Mouse (Mus musculus): ENCODE results near the gene Rorb. TPM values are rescaled to one million over a fixed set of nuclear protein-coding genes. Genes with fewer than 3 reads are reported as not detected.
A peak's percentile ranks its signal among the peaks of the same experiment; 100 is the strongest.

The Rorb gene
- polyA plus RNA-seq, 1 experiment from 2014 or later, result 8.8 TPM

- H3K4me3 ChIP-seq (replicated peaks), result no peak overlapping the region
- H3K27me3 ChIP-seq, result no peaks in the 10 kb centered on the region
- H3K27ac ChIP-seq, result no peak overlapping the region
- H3K9ac ChIP-seq (replicated peaks), result no peak overlapping the region
- H3K9me3 ChIP-seq, result no peaks in the 10 kb centered on the region
- no peak overlapping the region for H3K4me2 ChIP-seq (replicated peaks)
- no peaks in the 10 kb centered on the region for H3K4me1 ChIP-seq (replicated peaks)
- WGBS, result 60% methylated on average over 3 of the region's 3 CpGs
- H3K36me3 ChIP-seq, result no peaks in the 10 kb centered on the region
- ATAC-seq, result no peak
Measured at GRCm38 (mm10) chr19:18909641-18910040, 201.4 kb downstream of the Rorb start.

- no peaks in the 10 kb centered on the region for H3K9me3 ChIP-seq
- WGBS, result 80% methylated on average over 3 of the region's 3 CpGs
- H3K4me1 ChIP-seq (replicated peaks), result no peaks in the 10 kb centered on the region
- H3K4me2 ChIP-seq (replicated peaks), result no peak overlapping the region
- no peak for ATAC-seq
- no peak overlapping the region for H3K27ac ChIP-seq
- H3K27me3 ChIP-seq, result no peaks in the 10 kb centered on the region
- no peak overlapping the region for H3K4me3 ChIP-seq (replicated peaks)
- no peak overlapping the region for H3K9ac ChIP-seq (replicated peaks)
- H3K36me3 ChIP-seq, result no peaks in the 10 kb centered on the region
Measured at GRCm38 (mm10) chr19:18905511-18905910, 205.5 kb downstream of the Rorb start.

- Histone ChIP-seq H3K9me3 (no peaks in the 10 kb centered on the region), H3K27ac (no peak overlapping the region), H3K4me2 (replicated peaks) (no peak overlapping the region), H3K9ac (replicated peaks) (no peak overlapping the region), H3K36me3 (no peaks in the 10 kb centered on the region), H3K4me3 (replicated peaks) (no peak overlapping the region), H3K27me3 (no peaks in the 10 kb centered on the region), H3K4me1 (replicated peaks) (no peaks in the 10 kb centered on the region; the same call in 1 of the 2 replicates)
- ATAC-seq, result no peak
- WGBS, result 76% methylated on average over 6 of the region's 6 CpGs
Measured at GRCm38 (mm10) chr19:18902694-18903067, 208.3 kb downstream of the Rorb start.

GRCm38 (mm10) chr19:18902041-18902693, 208.8 kb downstream of the Rorb start:
- H3K4me3 ChIP-seq (replicated peaks), result no peak overlapping the region
- WGBS, result 67% methylated on average over 15 of the region's 15 CpGs
- no peaks in the 10 kb centered on the region for H3K36me3 ChIP-seq
- H3K4me2 ChIP-seq (replicated peaks), result no peak overlapping the region
- H3K9ac ChIP-seq (replicated peaks), result no peak overlapping the region
- H3K4me1 ChIP-seq (replicated peaks), result no peaks in the 10 kb centered on the region; the same call in 1 of the 2 replicates
- H3K9me3 ChIP-seq, result no peaks in the 10 kb centered on the region
- ATAC-seq, result no peak
- H3K27ac ChIP-seq, result no peak overlapping the region
- no peaks in the 10 kb centered on the region for H3K27me3 ChIP-seq

- no peaks in the 10 kb centered on the region for H3K36me3 ChIP-seq
- no peak overlapping the region for H3K27ac ChIP-seq
- H3K4me2 ChIP-seq (replicated peaks), result no peak overlapping the region
- no peaks in the 10 kb centered on the region for H3K27me3 ChIP-seq
- H3K9ac ChIP-seq (replicated peaks), result no peak overlapping the region
- H3K9me3 ChIP-seq, result no peaks in the 10 kb centered on the region
- no peak for ATAC-seq
- H3K4me3 ChIP-seq (replicated peaks), result no peak overlapping the region
- H3K4me1 ChIP-seq (replicated peaks), result peaks cover 3% of the 10 kb centered on the region; the same call in 1 of the 2 replicates
Measured at GRCm38 (mm10) chr19:18898238-18898637, 212.8 kb downstream of the Rorb start.

- Histone ChIP-seq H3K4me2 (replicated peaks) (no peak overlapping the region), H3K4me1 (replicated peaks) (peaks cover 28% of the 10 kb centered on the region), H3K36me3 (no peaks in the 10 kb centered on the region), H3K27me3 (no peaks in the 10 kb centered on the region), H3K9ac (replicated peaks) (no peak overlapping the region), H3K4me3 (replicated peaks) (no peak overlapping the region), H3K27ac (peak overlapping the region; percentile 84), H3K9me3 (no peaks in the 10 kb centered on the region)
- WGBS, result 79% methylated on average over 4 of the region's 4 CpGs
- peak; percentile 44 for ATAC-seq
Measured at GRCm38 (mm10) chr19:18890216-18890615, 220.8 kb downstream of the Rorb start.

GRCm38 (mm10) chr19:18889632-18890031, 221.4 kb downstream of the Rorb start:
- Histone ChIP-seq H3K27me3 (no peaks in the 10 kb centered on the region), H3K27ac (peak overlapping the region; percentile 84), H3K9me3 (no peaks in the 10 kb centered on the region), H3K9ac (replicated peaks) (peak overlapping the region; percentile 37), H3K4me2 (replicated peaks) (peak overlapping the region; percentile 55), H3K4me3 (replicated peaks) (peak overlapping the region; percentile 39), H3K4me1 (replicated peaks) (peaks cover 27% of the 10 kb centered on the region), H3K36me3 (no peaks in the 10 kb centered on the region)
- peak; percentile 80 for ATAC-seq
- 43% methylated on average over 1 of the region's 1 CpGs for WGBS

GRCm38 (mm10) chr19:18889117-18889627, 221.8 kb downstream of the Rorb start:
- Histone ChIP-seq H3K36me3 (no peaks in the 10 kb centered on the region), H3K27ac (peak overlapping the region; percentile 84), H3K4me3 (replicated peaks) (peak overlapping the region; percentile 39), H3K4me2 (replicated peaks) (peak overlapping the region; percentile 55), H3K9me3 (no peaks in the 10 kb centered on the region), H3K4me1 (replicated peaks) (peaks cover 27% of the 10 kb centered on the region), H3K9ac (replicated peaks) (peak overlapping the region; percentile 37), H3K27me3 (no peaks in the 10 kb centered on the region)
- 1% methylated on average over 11 of the region's 11 CpGs for WGBS
- peak; percentile 89 for ATAC-seq

GRCm38 (mm10) chr19:18888491-18889116, 222.4 kb downstream of the Rorb start:
- H3K9me3 ChIP-seq, result no peaks in the 10 kb centered on the region
- peak; percentile 72 for ATAC-seq
- H3K4me3 ChIP-seq (replicated peaks), result peak overlapping the region; percentile 39
- peak overlapping the region; percentile 55 for H3K4me2 ChIP-seq (replicated peaks)
- H3K27ac ChIP-seq, result peak overlapping the region; percentile 84
- 5% methylated on average over 13 of the region's 13 CpGs for WGBS
- H3K27me3 ChIP-seq, result no peaks in the 10 kb centered on the region
- peaks cover 27% of the 10 kb centered on the region for H3K4me1 ChIP-seq (replicated peaks)
- H3K36me3 ChIP-seq, result no peaks in the 10 kb centered on the region
- H3K9ac ChIP-seq (replicated peaks), result peak overlapping the region; percentile 37

GRCm38 (mm10) chr19:18887646-18888407, 223.2 kb downstream of the Rorb start:
- peaks cover 27% of the 10 kb centered on the region for H3K4me1 ChIP-seq (replicated peaks)
- ATAC-seq, result no peak
- no peak overlapping the region for H3K4me3 ChIP-seq (replicated peaks)
- no peak overlapping the region for H3K9ac ChIP-seq (replicated peaks)
- peak overlapping the region; percentile 55 for H3K4me2 ChIP-seq (replicated peaks)
- no peaks in the 10 kb centered on the region for H3K36me3 ChIP-seq
- H3K27me3 ChIP-seq, result no peaks in the 10 kb centered on the region
- H3K9me3 ChIP-seq, result no peaks in the 10 kb centered on the region
- 25% methylated on average over 11 of the region's 11 CpGs for WGBS
- peak overlapping the region; percentile 64 for H3K27ac ChIP-seq

- Histone ChIP-seq H3K4me3 (replicated peaks) (no peak overlapping the region), H3K4me1 (replicated peaks) (no peaks in the 10 kb centered on the region), H3K9me3 (no peaks in the 10 kb centered on the region), H3K36me3 (no peaks in the 10 kb centered on the region), H3K4me2 (replicated peaks) (no peak overlapping the region), H3K27ac (no peak overlapping the region), H3K9ac (replicated peaks) (no peak overlapping the region), H3K27me3 (no peaks in the 10 kb centered on the region)
- WGBS, result 37% methylated on average over 5 of the region's 5 CpGs
- 0 out of 2 replicates have a peak, but pooled peaks have one; percentile 55 for ATAC-seq
Measured at GRCm38 (mm10) chr19:18881162-18881561, 229.8 kb downstream of the Rorb start.

Data from midbrain, embryonic 13.5 days (tissue).